Mouse (Mus musculus): ENCODE data around the gene Tns1.

Gene Tns1

DNA sequence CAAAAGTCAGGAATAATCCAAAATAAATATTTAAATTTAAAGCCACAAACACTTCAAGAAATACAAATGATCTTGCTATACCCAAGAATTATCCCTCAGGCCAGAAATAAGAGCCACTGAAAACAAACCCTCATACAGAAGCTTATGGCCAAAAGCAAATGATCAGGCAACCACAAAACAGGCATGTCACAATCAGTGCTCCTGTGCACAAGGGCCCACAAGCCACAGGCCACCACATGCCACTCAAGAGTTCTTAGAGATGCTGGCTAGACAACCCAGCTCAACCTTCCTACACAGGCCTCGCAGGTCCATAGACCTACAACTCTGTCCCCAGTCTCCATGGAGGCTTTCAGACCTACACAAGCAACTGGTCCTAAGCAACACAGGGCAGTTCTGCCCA lies 167.9 kb downstream of the Tns1 start:
- no peak for DNase-seq (ENCODE audit: low spot score)

DNA sequence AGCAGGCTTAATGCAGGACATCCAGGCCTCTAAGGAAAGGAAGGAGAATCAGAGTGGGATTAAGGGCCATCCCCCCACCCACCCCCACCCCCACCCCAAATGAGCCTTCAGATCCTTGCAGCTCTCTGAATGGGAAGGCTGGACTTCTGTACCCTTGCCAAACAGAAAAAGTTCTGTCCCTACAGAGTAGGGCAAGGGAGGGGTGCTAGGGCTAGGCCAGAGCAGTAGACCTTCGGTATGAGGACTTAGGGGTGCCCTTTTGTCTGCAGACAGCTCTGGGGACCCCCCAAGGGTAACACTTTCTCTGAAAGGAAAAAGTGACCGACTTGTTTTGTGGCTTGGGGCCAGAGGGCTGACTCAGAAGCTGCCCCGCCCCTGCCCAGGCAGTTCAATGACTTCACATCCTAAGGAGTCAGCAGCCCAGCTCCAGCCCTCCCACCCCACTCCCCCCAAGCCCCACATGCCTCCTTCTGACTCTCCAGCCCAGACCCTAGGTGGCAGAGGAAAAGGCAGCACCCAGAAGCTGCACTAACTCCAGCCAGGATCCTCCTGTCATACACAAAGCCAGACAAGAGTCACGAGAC lies 168.9 kb downstream of the Tns1 start:
- DNase-seq (ENCODE audit: low spot score), result no peak

DNA sequence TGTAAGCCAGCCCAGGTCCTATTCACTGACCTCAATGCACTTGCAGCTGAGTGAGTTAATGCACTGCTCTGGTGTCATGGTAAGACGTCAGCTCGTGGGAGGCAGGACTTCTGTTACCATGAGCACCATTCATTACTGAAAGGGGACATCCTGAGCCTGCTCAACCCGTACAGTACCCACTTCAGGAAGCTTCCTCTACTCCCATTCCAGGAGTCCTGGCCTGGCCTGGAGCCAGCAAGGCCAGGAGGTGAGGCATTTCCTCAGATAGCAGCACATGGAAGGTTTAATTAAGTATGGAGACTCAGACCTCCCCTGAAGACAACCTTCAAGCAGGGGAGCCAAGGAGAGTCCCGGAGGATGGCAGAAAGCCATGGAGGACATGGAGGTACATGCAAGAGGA lies 169.6 kb downstream of the Tns1 start:
- no peak for DNase-seq (ENCODE audit: low spot score)

DNA sequence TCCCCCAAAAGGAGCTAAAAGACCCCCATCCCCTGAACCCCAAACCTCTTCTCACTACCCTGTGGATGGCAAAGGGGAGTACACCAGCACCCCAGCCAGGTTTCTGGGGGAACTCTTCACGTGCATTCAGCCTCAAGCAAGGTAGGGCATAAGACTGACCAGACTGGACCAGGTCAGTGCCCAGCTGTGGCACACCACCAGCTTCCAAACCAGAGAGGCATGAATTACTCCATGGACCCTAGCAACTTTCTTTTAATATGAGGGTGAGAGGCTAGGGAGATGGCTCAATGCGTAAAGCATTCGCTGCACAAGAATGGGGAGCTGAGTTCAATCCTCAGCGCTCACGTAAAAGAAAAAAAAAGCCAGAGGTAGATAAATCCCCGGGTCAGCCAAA lies 170.2 kb downstream of the Tns1 start:
- no peak for DNase-seq (ENCODE audit: low spot score)

DNA sequence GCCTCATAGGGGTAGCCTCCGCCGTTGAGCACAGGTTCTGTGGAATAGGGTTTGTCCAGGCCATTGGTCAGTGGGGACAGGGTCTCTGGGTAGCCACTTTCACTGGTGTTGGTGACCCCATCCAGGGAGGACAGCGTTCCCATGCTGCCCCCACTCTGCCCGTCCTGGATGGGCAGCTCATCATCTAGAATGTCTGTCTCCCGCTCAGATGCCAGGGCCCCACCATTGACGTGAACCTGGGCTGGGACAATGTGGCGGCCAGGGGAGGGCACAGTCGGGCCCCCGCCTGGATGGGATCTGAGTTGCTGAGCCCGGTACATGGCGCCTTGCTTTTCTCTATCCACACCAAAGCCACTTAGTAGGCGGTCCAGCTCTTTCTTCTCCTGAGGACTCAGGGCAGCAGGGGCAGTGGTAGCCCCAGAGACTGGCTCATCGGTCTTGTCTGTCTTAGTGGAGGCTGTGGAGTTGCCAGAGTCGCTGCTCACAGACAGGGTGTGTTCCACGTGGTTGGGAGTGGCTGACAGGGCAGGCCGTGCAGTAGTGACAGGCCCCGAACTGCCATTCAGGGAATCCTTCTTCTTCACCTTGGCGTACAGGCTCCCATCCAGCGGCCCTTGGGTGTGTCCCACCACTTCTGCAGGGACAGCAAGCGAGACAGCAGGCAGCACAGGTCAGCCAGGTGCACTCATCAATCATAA lies 170.8 kb downstream of the Tns1 start:
- no peak for DNase-seq (ENCODE audit: low spot score)

DNA sequence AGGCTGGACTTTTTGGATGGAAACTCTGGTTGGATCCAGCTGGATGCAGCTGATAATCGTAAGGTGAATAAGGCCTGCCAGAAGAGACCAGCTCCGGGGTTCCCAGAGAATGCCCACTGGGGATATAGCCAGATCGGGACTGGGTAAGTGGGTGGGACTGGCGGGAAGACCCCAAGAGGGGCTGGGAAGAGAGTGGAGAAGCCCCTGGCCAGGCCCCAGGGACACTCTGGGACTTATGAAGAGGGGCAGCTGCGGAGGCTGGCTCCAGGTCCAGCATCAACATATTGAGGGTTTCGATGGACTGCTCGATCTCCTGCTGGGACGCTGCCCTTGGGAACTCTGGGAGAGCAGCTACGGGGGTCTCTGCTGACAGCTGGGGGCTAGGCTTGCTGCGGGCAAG lies 171.7 kb downstream of the Tns1 start:
- DNase-seq (ENCODE audit: low spot score), result no peak

DNA sequence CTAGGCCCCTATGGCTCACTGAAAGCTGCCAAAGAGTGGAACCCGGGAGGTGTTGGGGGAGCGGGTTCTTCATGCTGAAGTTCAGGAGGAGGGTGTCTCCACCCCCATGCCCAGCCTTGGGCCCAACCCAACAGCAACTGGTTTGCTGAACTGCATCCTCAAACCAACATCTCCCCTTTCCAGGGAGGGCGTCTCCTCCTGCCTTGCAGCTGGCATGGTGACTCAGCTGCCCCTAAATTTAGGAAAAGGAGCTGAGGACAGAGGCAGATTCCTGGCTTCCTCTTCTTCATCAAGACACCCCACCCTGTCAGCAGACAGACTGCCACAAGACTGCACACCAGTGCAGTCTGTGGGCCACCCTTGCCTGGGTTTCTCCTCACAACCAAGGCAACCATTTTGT lies 173.1 kb downstream of the Tns1 start:
- no peak for DNase-seq (ENCODE audit: low spot score)

DNA sequence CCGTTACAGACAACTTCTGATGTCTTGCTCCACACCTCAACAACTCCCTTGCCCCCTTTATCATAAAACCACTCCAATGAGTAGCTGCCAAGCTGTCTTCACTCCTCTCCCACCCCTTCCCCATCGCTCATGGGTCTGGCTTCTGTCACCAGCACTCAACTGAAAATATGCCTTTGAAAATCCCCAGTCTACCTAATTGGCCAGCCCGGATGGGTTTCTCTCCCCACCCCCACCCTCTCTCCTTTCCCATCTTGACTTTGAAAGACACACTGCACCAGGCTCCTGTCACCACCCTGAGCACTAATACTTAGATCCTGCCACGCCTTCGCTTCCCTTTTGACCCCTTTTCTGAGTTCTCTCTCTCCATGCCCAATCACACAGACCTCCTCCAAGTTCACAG lies 175.5 kb downstream of the Tns1 start:
- no peak for DNase-seq (ENCODE audit: low spot score)

DNA sequence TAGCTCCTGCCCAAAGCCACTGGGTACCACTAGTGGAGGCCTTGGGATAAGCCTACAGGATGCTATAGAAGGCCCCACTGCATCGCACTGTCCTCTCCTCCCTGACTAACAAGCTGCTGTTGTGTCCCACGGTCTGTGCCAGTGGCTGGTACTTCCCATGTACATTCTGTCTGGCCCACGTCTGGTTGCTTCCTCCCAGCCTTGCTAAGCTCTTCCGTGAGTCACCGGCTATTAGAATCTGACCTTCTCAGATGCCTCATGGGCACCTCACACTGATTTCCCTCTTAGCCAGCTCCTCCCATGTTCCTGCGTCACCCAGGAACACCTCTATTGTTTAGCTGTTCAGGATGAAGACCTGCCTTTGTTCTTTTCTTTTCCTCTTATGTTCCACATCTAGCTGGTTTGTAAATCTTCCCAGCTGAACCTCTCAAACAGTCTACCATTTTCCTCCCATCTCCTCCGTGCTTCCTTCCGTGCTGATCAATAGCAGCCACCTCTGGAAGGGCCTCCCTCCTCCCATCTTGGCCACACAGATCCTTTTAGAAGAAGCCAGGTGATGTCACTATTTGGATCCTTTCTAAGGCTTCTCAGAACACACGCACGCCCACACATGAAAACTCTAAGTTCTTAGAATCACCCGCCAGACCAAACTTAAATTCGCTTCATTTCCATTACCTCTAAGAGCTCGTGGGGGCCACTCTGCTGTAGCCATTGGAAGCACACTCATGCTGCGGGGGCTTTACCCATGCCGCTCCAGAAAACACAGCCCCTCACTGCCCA lies 176.5 kb downstream of the Tns1 start:
- DNase-seq (ENCODE audit: low spot score), result no peak

DNA sequence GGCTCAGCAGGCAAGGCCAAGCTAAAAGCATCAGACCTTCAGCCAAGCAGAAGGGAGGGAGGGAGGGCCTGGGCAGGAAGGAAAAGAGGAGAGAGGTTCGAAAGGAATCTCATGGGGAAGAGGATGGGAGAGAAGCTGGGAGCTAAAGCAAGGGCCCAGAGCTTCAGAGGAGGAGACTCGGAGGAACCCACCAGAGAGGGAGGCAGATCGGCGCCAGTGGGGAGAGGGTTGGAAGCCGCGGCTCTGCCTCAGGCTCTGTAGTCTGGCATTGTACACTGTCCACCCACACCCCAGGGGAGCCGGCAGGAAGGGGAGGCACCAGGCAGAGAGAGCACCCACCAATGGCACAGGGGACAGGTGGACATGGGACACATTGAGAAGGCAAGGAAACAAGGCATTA lies 177.5 kb downstream of the Tns1 start:
- DNase-seq (ENCODE audit: low spot score), result no peak

DNA sequence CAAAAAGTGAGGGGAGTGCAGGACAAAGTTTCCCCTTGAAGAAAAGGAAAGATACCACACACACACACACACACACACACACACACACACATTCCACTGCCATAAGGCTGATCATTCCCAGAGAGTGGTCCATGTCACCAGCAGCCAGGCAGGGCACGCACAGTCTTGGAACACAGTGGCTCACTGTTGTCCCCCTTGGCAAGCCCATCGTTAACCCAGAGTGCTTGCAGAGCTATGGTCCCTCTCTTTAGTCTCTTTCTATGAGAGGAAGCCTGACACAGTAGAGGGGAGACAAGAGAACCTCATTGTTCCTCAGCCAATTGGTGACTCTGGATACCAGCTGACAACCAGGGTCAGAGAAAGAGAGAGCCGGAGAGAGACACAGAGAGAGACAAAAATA lies 179.9 kb downstream of the Tns1 start:
- no peak for DNase-seq (ENCODE audit: low spot score)

DNA sequence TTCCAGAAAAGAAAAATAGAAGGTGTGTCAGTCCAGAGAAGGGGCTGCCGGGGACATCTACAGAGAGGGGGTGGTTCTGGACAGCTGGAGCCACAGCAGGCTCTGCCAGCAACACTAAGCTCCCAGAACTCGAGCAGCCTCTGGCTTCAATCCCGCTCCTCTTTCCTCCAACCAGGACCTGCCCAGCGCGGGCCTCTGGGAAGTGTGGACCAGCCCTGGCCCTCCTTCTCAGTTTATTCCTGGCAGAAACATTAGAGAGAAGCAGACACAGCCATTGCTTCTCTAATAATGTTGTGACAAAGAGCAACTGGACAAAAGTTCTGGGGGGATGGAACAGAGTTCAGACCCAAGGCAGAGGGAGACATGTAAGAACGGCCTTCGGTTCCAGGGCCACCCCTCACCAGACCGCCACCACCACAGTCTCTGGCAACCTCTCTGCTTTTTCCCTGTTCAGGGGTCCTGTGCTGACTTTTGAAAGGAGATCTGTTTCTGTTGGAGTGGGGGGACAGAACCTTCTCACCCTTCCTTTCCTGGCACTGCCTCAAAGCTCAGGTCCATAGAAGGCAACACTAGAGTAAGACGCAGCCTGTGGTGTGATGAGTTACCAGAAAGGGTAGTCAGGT lies 180.5 kb downstream of the Tns1 start:
- no peak for DNase-seq (ENCODE audit: low spot score)

DNA sequence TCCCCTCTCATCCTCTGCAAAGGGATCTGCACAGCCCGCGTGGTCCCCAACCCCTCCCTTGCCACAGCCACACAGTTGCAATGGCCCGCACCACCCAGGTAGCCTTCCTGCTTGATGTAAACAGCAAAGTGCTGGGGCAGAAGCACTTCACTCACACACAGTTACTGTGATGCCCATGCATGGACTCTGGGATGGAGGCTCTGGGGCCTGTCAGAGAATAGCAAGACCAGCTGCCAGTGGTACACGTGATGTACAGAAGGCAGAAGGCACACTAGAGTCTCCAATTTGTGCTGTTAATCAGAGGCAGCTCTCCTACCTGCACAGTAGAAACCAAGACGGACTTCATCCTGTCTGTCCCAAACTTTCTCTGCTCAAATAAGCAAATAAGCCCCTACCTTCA lies 181.0 kb downstream of the Tns1 start:
- DNase-seq (ENCODE audit: low spot score), result no peak

DNA sequence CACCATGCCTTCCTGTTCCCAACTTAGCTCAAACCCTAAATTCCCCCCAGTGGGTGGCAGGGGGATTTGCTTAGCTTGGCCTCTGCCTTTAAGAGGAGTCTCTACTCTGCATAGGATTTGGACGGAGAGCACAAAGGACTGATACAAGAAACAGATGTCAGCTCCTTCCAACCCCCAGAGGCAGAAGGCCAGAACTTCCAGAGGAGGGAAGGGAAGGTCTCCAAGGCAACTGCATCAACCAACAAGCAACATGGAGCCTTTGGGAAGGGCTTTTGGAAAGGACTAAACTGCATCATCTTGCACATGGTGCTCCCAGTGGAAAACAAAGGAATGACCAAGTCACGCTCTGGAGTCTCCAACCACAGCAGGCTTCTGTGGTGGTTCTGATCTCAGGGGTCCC lies 182.0 kb downstream of the Tns1 start:
- no peak for DNase-seq (ENCODE audit: low spot score)

DNA sequence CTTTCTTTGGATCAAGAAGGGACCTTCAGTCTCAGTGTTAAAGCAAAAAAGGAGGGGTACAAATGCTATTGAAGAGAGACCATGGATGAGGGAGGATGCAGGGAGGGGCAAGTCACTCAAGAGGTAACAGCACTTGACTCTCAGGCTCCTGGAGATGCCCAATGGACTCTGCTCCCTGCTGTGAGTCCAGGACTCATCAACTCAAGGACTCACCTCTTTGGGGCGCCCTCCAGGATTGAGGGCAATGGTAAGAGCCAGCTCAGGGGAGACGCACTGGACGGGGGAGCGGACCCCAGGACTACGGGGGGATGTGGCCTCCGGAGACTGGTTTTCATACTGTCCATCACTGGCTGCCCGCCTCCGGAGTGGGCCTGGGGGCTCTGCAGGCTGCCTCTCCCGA lies 182.6 kb downstream of the Tns1 start:
- no peak for DNase-seq (ENCODE audit: low spot score)

DNA sequence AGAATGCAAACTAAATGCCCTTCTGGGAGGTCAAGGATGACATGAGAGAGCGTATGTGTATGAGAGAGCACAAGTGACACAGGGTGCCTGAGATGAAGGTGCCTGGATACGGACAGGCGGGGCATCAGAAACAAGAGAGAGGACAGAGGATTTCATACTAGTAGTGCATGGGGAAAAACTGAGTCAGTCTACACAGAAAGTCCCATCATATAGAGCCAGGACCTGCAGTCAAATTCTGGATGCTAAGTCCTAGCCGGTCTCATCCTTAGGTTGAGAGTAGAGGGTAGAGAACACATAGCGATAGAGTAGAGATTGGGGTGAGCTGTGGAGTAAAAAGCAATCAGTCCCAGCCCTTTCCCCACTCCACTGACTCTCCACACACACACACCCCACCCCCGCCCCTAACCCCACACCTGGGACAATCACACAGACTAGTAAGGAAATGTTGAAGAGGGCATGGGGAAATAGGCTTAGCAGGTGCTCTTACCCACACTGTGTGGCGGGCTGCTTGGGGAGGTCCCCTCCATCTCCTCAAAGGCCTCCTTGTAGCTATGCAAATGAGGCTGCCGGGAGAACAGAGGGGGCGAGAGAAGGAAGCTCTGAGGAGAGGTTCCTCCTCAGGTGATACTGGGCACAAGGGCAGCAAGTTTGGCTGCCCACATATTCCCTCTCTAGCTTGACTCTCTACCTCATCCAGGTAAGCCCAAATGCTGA lies 183.6 kb downstream of the Tns1 start:
- DNase-seq (ENCODE audit: low spot score), result peak; percentile 33

DNA sequence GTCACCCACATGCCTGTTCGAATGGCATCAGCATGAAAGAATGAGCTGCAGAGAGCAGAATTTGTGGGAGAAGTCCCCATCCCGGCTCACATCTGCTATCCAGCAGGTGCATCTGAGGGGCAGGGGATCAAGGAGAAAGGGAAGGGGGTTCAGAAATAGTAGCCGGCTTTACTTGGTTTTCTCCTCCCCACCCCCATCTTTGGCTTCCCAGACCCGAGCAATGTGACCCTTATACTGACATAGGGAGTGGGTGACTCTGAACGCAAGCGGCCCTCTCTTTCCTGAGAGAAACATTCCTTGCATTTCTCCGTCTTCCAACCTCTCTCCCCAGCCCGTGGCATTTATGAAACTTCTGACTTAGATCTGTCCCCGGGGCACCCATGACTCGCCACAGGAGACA lies 185.7 kb downstream of the Tns1 start:
- no peak for DNase-seq (ENCODE audit: low spot score)

DNA sequence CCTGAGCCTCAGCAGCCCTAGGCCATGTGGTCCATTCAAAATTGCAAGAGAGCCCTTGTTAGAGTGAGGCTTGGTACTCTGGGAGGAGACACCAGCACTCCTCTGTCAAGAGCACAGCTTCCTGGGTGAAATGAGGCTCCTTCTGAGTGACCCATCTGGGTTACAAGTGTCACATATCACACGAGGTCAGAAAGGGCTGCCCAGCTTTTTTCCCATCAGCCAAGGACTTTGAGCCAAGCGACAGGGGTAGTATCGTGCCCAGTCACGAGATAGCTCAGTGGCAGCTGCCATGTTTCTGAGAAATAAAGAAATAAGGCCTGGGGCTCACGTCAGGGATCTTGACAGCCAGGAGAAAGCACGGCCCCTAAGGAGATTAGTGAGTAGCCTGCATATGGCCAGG lies 186.4 kb downstream of the Tns1 start:
- no peak for DNase-seq (ENCODE audit: low spot score)

DNA sequence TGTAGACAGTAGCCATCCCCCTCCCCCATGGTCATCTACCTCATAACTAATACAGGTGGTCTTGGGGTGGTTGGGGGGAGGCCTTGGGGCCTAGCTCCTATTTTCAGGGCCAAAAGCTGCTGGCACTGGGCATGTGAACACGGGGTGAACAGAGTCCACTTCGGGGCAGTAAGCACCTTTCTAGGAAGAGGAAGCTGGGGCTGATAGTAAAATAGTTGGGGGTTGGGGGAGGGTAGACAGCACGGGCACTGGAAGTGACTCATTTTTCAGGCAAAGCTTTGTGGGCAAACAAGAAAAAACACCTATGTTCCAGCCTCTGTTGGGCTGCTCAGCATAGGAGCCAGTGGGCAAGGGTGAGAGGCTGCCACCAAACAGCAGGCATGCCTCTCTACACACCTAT lies 187.7 kb downstream of the Tns1 start:
- DNase-seq (ENCODE audit: low spot score), result no peak

DNA sequence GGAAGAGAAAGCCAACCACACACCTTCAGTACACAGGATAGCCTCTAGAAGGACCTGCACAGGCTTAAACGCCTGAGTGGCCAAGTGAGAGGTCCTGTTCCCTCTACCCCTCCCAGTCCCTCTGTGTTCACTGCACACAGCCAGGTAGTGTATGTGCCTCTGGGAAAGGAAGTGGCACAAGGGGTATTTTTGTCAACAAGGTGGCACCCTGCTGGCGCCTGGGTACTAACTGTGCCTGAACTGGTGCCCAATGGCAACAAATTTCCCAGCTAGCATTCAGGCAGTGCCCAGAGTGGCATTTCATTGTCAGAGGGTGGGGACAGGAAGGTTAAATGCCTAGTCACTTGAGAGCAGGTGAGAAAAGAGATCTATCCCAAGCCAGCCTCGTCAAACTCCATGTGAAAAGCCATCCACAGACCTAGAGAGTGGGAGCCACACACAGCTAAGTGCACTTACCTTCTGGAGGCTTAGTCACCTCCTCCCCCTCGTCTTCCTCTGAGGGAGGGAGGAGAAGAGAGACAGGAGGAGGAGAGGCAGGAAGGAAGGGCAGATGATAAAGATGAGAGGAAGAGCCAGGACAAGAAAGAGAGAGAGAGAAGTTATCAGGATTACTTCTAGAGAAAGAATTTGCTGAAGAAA lies 188.7 kb downstream of the Tns1 start:
- no peak for DNase-seq (ENCODE audit: low spot score)

DNA sequence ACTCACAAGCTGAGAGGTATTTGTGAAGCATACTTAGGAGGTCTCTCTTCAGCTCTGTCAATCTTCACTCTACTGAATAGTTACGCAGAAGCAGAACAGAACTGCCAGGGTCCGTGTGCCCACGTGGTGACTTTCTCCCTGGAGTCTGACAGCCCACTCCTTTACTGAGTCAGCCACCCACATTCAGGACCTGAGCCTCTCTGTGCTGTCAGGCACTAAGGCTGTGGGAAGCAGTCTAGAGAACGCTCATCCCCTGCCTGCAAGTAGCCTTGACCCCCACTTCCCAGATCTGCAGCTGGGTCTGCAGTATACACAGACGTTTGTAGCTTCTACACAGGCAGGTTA lies 191.1 kb downstream of the Tns1 start:
- DNase-seq (ENCODE audit: low spot score), result no peak

Measured in T-cell, adult 2 months (primary cell).